Mouse (Mus musculus): Measurements from ENCODE around the gene Evi2a. TPM values are rescaled to one million over a fixed set of nuclear protein-coding genes. Genes with fewer than 3 reads are reported as not detected.
A peak's percentile ranks its signal among the peaks of the same experiment; 100 is the strongest.

Gene Evi2a
- total RNA-seq, 1 experiment, result 1.0 TPM

GRCm38 (mm10) chr11:79494976-79495800 lies 35.2 kb downstream of the Evi2a start:
- H3K36me3 ChIP-seq (ENCODE audit: control insufficient read depth, insufficient read depth, low read length, poor library complexity, severe bottlenecking), result no peaks in the 10 kb centered on the region
- H3K9ac ChIP-seq (ENCODE audit: insufficient read depth, low read depth, low read length, poor library complexity, severe bottlenecking), result no peak overlapping the region
- H3K4me3 ChIP-seq (ENCODE audit: insufficient read depth in 1 of 2, low read depth in 1 of 2, low read length in 2 of 2, poor library complexity in 1 of 2, severe bottlenecking in 1 of 2), result no peak overlapping the region
- H3K4me1 ChIP-seq (ENCODE audit: control insufficient read depth in 2 of 2, insufficient read depth in 2 of 2, low read length in 2 of 2, poor library complexity in 1 of 2), result no peaks in the 10 kb centered on the region
- no peak overlapping the region for H3K27ac ChIP-seq (ENCODE audit: insufficient read depth, low read depth, low read length, poor library complexity, severe bottlenecking)
- no peaks in the 10 kb centered on the region for H3K9me3 ChIP-seq (ENCODE audit: control insufficient read depth, insufficient read depth, low read depth, low read length)
- in situ Hi-C loops (cut with MboI; ENCODE audit: low sequenced_read_pairs in 2 of 2, unreplicated experiment in 2 of 2), result no loop called here
- DNase-seq (ENCODE audit: low read depth, low spot score), result no peak
- TF ChIP-seq CHD2 (IDR thresholded peaks at IDR 0.05; ENCODE audit: low read depth, low read length), result no peak
- no peak for TF ChIP-seq ZC3H11A (IDR thresholded peaks at IDR 0.05; ENCODE audit: borderline replicate concordance, low read depth, low read length)
- TF ChIP-seq ZNF384 (IDR thresholded peaks at IDR 0.05; ENCODE audit: low read depth, low read length), result no peak
- TF ChIP-seq MAFK (IDR thresholded peaks at IDR 0.05; ENCODE audit: insufficient read depth, low read depth, low read length), result no peak
- no peak for TF ChIP-seq HCFC1 (IDR thresholded peaks at IDR 0.05; ENCODE audit: borderline replicate concordance, insufficient read depth, low read length)

- Histone ChIP-seq H3K9me3 (ENCODE audit: control insufficient read depth, insufficient read depth, low read depth, low read length) (no peaks in the 10 kb centered on the region), H3K4me3 (ENCODE audit: insufficient read depth in 1 of 2, low read depth in 1 of 2, low read length in 2 of 2, poor library complexity in 1 of 2, severe bottlenecking in 1 of 2) (no peak overlapping the region), H3K4me1 (ENCODE audit: control insufficient read depth in 2 of 2, insufficient read depth in 2 of 2, low read length in 2 of 2, poor library complexity in 1 of 2) (peaks cover 0 to 2% of the 10 kb centered on the region in 2 experiments; a peak in 2 of 4 replicates), H3K36me3 (ENCODE audit: control insufficient read depth, insufficient read depth, low read length, poor library complexity, severe bottlenecking) (no peaks in the 10 kb centered on the region; the same call in 1 of the 2 replicates), H3K9ac (ENCODE audit: insufficient read depth, low read depth, low read length, poor library complexity, severe bottlenecking) (no peak overlapping the region), H3K27ac (ENCODE audit: insufficient read depth, low read depth, low read length, poor library complexity, severe bottlenecking) (no peak overlapping the region)
- DNase-seq (ENCODE audit: low read depth, low spot score), result no peak
- in situ Hi-C loops (cut with MboI; ENCODE audit: low sequenced_read_pairs in 2 of 2, unreplicated experiment in 2 of 2), result no loop called here
- no peak for TF ChIP-seq ZNF384 (IDR thresholded peaks at IDR 0.05; ENCODE audit: low read depth, low read length)
- no peak for TF ChIP-seq ZC3H11A (IDR thresholded peaks at IDR 0.05; ENCODE audit: borderline replicate concordance, low read depth, low read length)
- TF ChIP-seq HCFC1 (IDR thresholded peaks at IDR 0.05; ENCODE audit: borderline replicate concordance, insufficient read depth, low read length), result no peak
- TF ChIP-seq MAFK (IDR thresholded peaks at IDR 0.05; ENCODE audit: insufficient read depth, low read depth, low read length), result no peak
Measured at GRCm38 (mm10) chr11:79484721-79485120, 45.7 kb downstream of the Evi2a start.

GRCm38 (mm10) chr11:79483876-79484528 lies 46.4 kb downstream of the Evi2a start:
- no peak overlapping the region for H3K27ac ChIP-seq (ENCODE audit: insufficient read depth, low read depth, low read length, poor library complexity, severe bottlenecking)
- H3K4me1 ChIP-seq (ENCODE audit: control insufficient read depth in 2 of 2, insufficient read depth in 2 of 2, low read length in 2 of 2, poor library complexity in 1 of 2), result peaks cover 0 to 2% of the 10 kb centered on the region in 2 experiments; a peak in 2 of 4 replicates
- TF ChIP-seq HCFC1 (IDR thresholded peaks at IDR 0.05; ENCODE audit: borderline replicate concordance, insufficient read depth, low read length) (no peak), ZNF384 (IDR thresholded peaks at IDR 0.05; ENCODE audit: low read depth, low read length) (no peak), CHD2 (IDR thresholded peaks at IDR 0.05; ENCODE audit: low read depth, low read length) (no peak), MAFK (IDR thresholded peaks at IDR 0.05; ENCODE audit: insufficient read depth, low read depth, low read length) (no peak), ZC3H11A (IDR thresholded peaks at IDR 0.05; ENCODE audit: borderline replicate concordance, low read depth, low read length) (no peak)
- no peak overlapping the region for H3K4me3 ChIP-seq (ENCODE audit: insufficient read depth in 1 of 2, low read depth in 1 of 2, low read length in 2 of 2, poor library complexity in 1 of 2, severe bottlenecking in 1 of 2)
- H3K9ac ChIP-seq (ENCODE audit: insufficient read depth, low read depth, low read length, poor library complexity, severe bottlenecking), result no peak overlapping the region
- in situ Hi-C loops (cut with MboI; ENCODE audit: low sequenced_read_pairs in 2 of 2, unreplicated experiment in 2 of 2), result no loop called here
- no peaks in the 10 kb centered on the region; the same call in 1 of the 2 replicates for H3K36me3 ChIP-seq (ENCODE audit: control insufficient read depth, insufficient read depth, low read length, poor library complexity, severe bottlenecking)
- H3K9me3 ChIP-seq (ENCODE audit: control insufficient read depth, insufficient read depth, low read depth, low read length), result no peaks in the 10 kb centered on the region
- DNase-seq (ENCODE audit: low read depth, low spot score), result peak; percentile 7

DNA sequence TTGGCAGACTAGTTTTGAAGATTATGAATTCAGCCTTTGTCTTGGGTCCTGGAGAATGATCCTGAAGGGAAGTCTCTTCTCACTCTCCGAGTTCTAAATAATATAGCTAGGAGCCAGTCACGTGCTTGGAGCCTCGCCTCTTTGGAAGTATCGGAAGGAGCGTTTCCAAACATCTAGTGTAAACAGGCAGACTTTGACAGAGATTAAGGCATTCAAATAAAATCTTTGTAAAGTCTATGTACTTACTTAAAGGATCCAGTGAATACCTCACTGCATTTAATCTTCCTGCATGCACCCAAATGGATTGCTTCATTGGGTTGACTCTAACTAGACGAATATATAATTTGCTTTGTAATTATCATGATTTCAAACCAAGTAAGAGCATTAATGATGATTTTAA lies 47.0 kb downstream of the Evi2a start:
- no peak for DNase-seq (ENCODE audit: low read depth, low spot score)
- Histone ChIP-seq H3K9ac (ENCODE audit: insufficient read depth, low read depth, low read length, poor library complexity, severe bottlenecking) (no peak overlapping the region), H3K4me3 (ENCODE audit: insufficient read depth in 1 of 2, low read depth in 1 of 2, low read length in 2 of 2, poor library complexity in 1 of 2, severe bottlenecking in 1 of 2) (no peak overlapping the region), H3K27ac (ENCODE audit: insufficient read depth, low read depth, low read length, poor library complexity, severe bottlenecking) (no peak overlapping the region), H3K4me1 (ENCODE audit: control insufficient read depth in 2 of 2, insufficient read depth in 2 of 2, low read length in 2 of 2, poor library complexity in 1 of 2) (peaks cover 0 to 2% of the 10 kb centered on the region in 2 experiments; a peak in 2 of 4 replicates), H3K36me3 (ENCODE audit: control insufficient read depth, insufficient read depth, low read length, poor library complexity, severe bottlenecking) (no peaks in the 10 kb centered on the region; the same call in 1 of the 2 replicates), H3K9me3 (ENCODE audit: control insufficient read depth, insufficient read depth, low read depth, low read length) (no peaks in the 10 kb centered on the region)
- in situ Hi-C loops (cut with MboI; ENCODE audit: low sequenced_read_pairs in 2 of 2, unreplicated experiment in 2 of 2), result no loop called here
- no peak for TF ChIP-seq HCFC1 (IDR thresholded peaks at IDR 0.05; ENCODE audit: borderline replicate concordance, insufficient read depth, low read length)
- no peak for TF ChIP-seq ZC3H11A (IDR thresholded peaks at IDR 0.05; ENCODE audit: borderline replicate concordance, low read depth, low read length)
- no peak for TF ChIP-seq CHD2 (IDR thresholded peaks at IDR 0.05; ENCODE audit: low read depth, low read length)
- TF ChIP-seq MAFK (IDR thresholded peaks at IDR 0.05; ENCODE audit: insufficient read depth, low read depth, low read length), result no peak
- no peak for TF ChIP-seq ZNF384 (IDR thresholded peaks at IDR 0.05; ENCODE audit: low read depth, low read length)

Other genes starting within 250 kb of the Evi2a start
- not detected in 2 replicates for gene Gm9964, start 233.7 kb downstream of the Evi2a start, total RNA-seq (2012; rRNA removed)
- gene Nf1, start 190.9 kb downstream of the Evi2a start, total RNA-seq (2012; rRNA removed), result 15.3 and 16.7 TPM in 2 replicates
- 0.09 and 0.37 TPM in 2 replicates for gene Omg, start 26.5 kb downstream of the Evi2a start, total RNA-seq (2012; rRNA removed)
- gene Evi2b, start 6.8 kb downstream of the Evi2a start, total RNA-seq (2012; rRNA removed), result not detected in 2 replicates
- gene Evi2, start within 50 bp of the Evi2a start, total RNA-seq (2012; rRNA removed), result 0.13 and 0.16 TPM in 2 replicates
- gene Rab11fip4, start 60.6 kb upstream of the Evi2a start, total RNA-seq (2012; rRNA removed), result 13.6 TPM in 2 replicates

All from ES-E14 (cell line).